Mouse (Mus musculus) embryonic stem cell, embryonic (primary cell): ENCODE results near the gene Hnrnpul2.

Experiments used
- CTCF ChIA-PET, 4 experiments: fragments of 300-600 bp in 2 of 4; fragments of 350-600 bp in 2 of 4; sonication (Branson Sonifier 250); formaldehyde crosslinking; loops; one replicate each; lab custom pipeline; 2022; ENCODE audit warnings: inconsistent platforms in 2 of 4; lab: Charles Lee
- POLR2A ChIA-PET, 4 experiments: fragments of 300-600 bp in 2 of 4; fragments of 350-600 bp in 2 of 4; sonication (Branson Sonifier 250); formaldehyde crosslinking; loops; one replicate each; lab custom pipeline; 2022; ENCODE audit warnings: antibody characterized with exemption in 4 of 4, inconsistent platforms in 1 of 4; lab: Charles Lee

Gene Hnrnpul2

GRCm38 (mm10) chr19:8852236-8852928, 32.6 kb downstream of the Hnrnpul2 start:
- ChIA-PET POLR2A (interaction anchor here (0.7 to 4.1 kb wide), 75 partner anchors 9 to 257 kb away, joined by 3 to 39 read pairs (median 4); partner anchors contain the start of genes 1810009A15Rik (in 4 of the 4), Gm49416 (in 4 of the 4), Gng3 (in 3 of the 4) and Ubxn1 (in 3 of the 4)), CTCF (interaction anchor here in 2 of 4 experiments (0.6 to 2.6 kb wide), 15 partner anchors 8 to 238 kb away, joined by 3 to 8 read pairs (median 4); partner anchors contain the start of genes Gng3 (in 2 of the 2), Ahnak (in 1 of the 2) and Eef1g (in 1 of the 2))

GRCm38 (mm10) chr19:8853117-8853516, 33.3 kb downstream of the Hnrnpul2 start:
- ChIA-PET POLR2A (interaction anchor here (0.7 to 4.1 kb wide), 40 partner anchors 9 to 256 kb away, joined by 3 to 39 read pairs (median 5); partner anchors contain the start of genes 1810009A15Rik (in 3 of the 4), Gm49416 (in 3 of the 4), Gng3 (in 2 of the 4) and Uqcc3 (in 2 of the 4)), CTCF (interaction anchor here in 2 of 4 experiments (0.6 to 2.6 kb wide), 5 partner anchors 63 to 206 kb away, joined by 3 to 8 read pairs (median 3); partner anchors contain the start of gene Ahnak (in 1 of the 2))

GRCm38 (mm10) chr19:8857689-8858088, 37.9 kb downstream of the Hnrnpul2 start:
- ChIA-PET CTCF (interaction anchor here (0.6 to 2.6 kb wide), 17 partner anchors 9 to 254 kb away, joined by 3 to 14 read pairs (median 3); partner anchors contain the start of genes Ubxn1 (in 2 of the 4), Gng3 (in 1 of the 4) and Zbtb3 (in 1 of the 4)), POLR2A (interaction anchor here in 3 of 4 experiments (0.7 to 4.3 kb wide), 11 partner anchors 12 to 252 kb away, joined by 3 to 43 read pairs (median 5); partner anchors contain the start of genes 1810009A15Rik (in 1 of the 3), Eef1g (in 1 of the 3), Ganab (in 1 of the 3) and Gm49416 (in 1 of the 3))

- CTCF ChIA-PET: interaction anchor here (0.6 to 2.6 kb wide), 12 partner anchors 10 to 251 kb away, joined by 3 to 14 read pairs (median 6); partner anchors contain the start of genes Uqcc3 (in 1 of the 4) and Zbtb3 (in 1 of the 4)
- POLR2A ChIA-PET: interaction anchor here in 3 of 4 experiments (0.6 to 4.3 kb wide), 21 partner anchors 10 to 610 kb away, joined by 3 to 43 read pairs (median 3); partner anchors contain the start of genes 1810009A15Rik (in 3 of the 3), Gm49416 (in 3 of the 3), Ubxn1 (in 2 of the 3) and Ganab (in 1 of the 3)
These were observed 39.2 kb downstream of the Hnrnpul2 start for GRCm38 (mm10) chr19:8859018-8859417.

- ChIA-PET POLR2A (interaction anchor here in 1 of 4 experiments (1.0 kb wide), 1 partner anchor 14 kb away, joined by 3 read pairs; no protein-coding TSS in a partner anchor), CTCF (interaction anchor here in 1 of 4 experiments (0.9 kb wide), 1 partner anchor 242 kb away, joined by 3 read pairs; no protein-coding TSS in a partner anchor)
These were observed 44.5 kb downstream of the Hnrnpul2 start for GRCm38 (mm10) chr19:8864265-8864664.

- ChIA-PET CTCF (interaction anchor here in 1 of 4 experiments (0.7 to 0.8 kb wide), 2 partner anchors 8 to 38 kb away, joined by 3 to 9 read pairs; no protein-coding TSS in a partner anchor), POLR2A (interaction anchor here (0.6 to 27.2 kb wide), 31 partner anchors 11 to 1057 kb away, joined by 3 to 851 read pairs (median 4); partner anchors contain the start of genes Uqcc3 (in 3 of the 4), 1810009A15Rik (in 2 of the 4), Ganab (in 2 of the 4) and Gm49403 (in 2 of the 4))
These were observed 50.6 kb downstream of the Hnrnpul2 start for GRCm38 (mm10) chr19:8870381-8870780.

GRCm38 (mm10) chr19:8870838-8871237, 51.0 kb downstream of the Hnrnpul2 start:
- POLR2A ChIA-PET: interaction anchor here (0.5 to 27.2 kb wide), 90 partner anchors 10 to 1111 kb away, joined by 3 to 851 read pairs (median 4); partner anchors contain the start of genes Uqcc3 (in 4 of the 4), 1810009A15Rik (in 3 of the 4), Eef1g (in 3 of the 4) and Gm49403 (in 3 of the 4)
- CTCF ChIA-PET: interaction anchor here (0.6 to 1.0 kb wide), 8 partner anchors 8 to 153 kb away, joined by 3 to 9 read pairs (median 4); no protein-coding TSS in a partner anchor

GRCm38 (mm10) chr19:8871267-8872186, 51.7 kb downstream of the Hnrnpul2 start, which contains the start of gene Ubxn1:
Gene Ubxn1 (plus strand): TSS chr19:8871496.
- ChIA-PET CTCF (interaction anchor here (0.6 to 1.0 kb wide), 7 partner anchors 14 to 158 kb away, joined by 3 to 9 read pairs (median 4); no protein-coding TSS in a partner anchor), POLR2A (interaction anchor here (0.5 to 27.2 kb wide), 101 partner anchors 9 to 1110 kb away, joined by 3 to 851 read pairs (median 4); partner anchors contain the start of genes Uqcc3 (in 4 of the 4), 1810009A15Rik (in 3 of the 4), Eef1g (in 3 of the 4) and Gm49403 (in 3 of the 4))

- POLR2A ChIA-PET: interaction anchor here (0.6 to 27.2 kb wide), 43 partner anchors 9 to 1406 kb away, joined by 3 to 851 read pairs (median 4); partner anchors contain the start of genes 1810009A15Rik (in 4 of the 4), Gm49416 (in 4 of the 4), Uqcc3 (in 3 of the 4) and Ganab (in 2 of the 4)
- CTCF ChIA-PET: interaction anchor here in 2 of 4 experiments (0.6 to 0.7 kb wide), 3 partner anchors 8 to 1500 kb away, joined by 3 to 4 read pairs (median 3); partner anchors contain the start of gene Uqcc3 (in 1 of the 2)
These were observed 52.5 kb downstream of the Hnrnpul2 start for GRCm38 (mm10) chr19:8872266-8872840.

GRCm38 (mm10) chr19:8875031-8875430, 55.2 kb downstream of the Hnrnpul2 start:
- ChIA-PET CTCF (interaction anchor here in 2 of 4 experiments (0.6 to 1.1 kb wide), 3 partner anchors 11 to 100 kb away, joined by 3 to 5 read pairs (median 3); partner anchors contain the start of gene Tmem179b (in 1 of the 2)), POLR2A (interaction anchor here in 3 of 4 experiments (0.9 to 27.2 kb wide), 23 partner anchors 9 to 162 kb away, joined by 3 to 851 read pairs (median 4); partner anchors contain the start of genes 1810009A15Rik (in 3 of the 3), Gm49416 (in 3 of the 3), Eef1g (in 2 of the 3) and Ganab (in 2 of the 3))

GRCm38 (mm10) chr19:8880311-8881033, 60.7 kb downstream of the Hnrnpul2 start, which contains the start of gene Uqcc3:
Gene Uqcc3 (minus strand): TSS chr19:8880923.
- CTCF ChIA-PET: interaction anchor here in 1 of 4 experiments (0.7 to 1.5 kb wide), 3 partner anchors 8 to 22 kb away, joined by 3 to 4 read pairs (median 4); no protein-coding TSS in a partner anchor
- POLR2A ChIA-PET: interaction anchor here (0.5 to 27.2 kb wide), 94 partner anchors 1 to 238 kb away, joined by 3 to 851 read pairs (median 4); partner anchors contain the start of genes Ubxn1 (in 4 of the 4), 1810009A15Rik (in 3 of the 4), B3gat3 (in 3 of the 4) and Eef1g (in 3 of the 4)

- ChIA-PET POLR2A (interaction anchor here (0.5 to 27.2 kb wide), 94 partner anchors 2 to 1705 kb away, joined by 3 to 851 read pairs (median 4); partner anchors contain the start of genes Ubxn1 (in 4 of the 4), 1810009A15Rik (in 3 of the 4), B3gat3 (in 3 of the 4) and Eef1g (in 3 of the 4)), CTCF (interaction anchor here in 1 of 4 experiments (0.7 to 1.5 kb wide), 3 partner anchors 8 to 22 kb away, joined by 3 to 4 read pairs (median 4); no protein-coding TSS in a partner anchor)
These were observed 61.2 kb downstream of the Hnrnpul2 start for GRCm38 (mm10) chr19:8881034-8881392.

- CTCF ChIA-PET: no interaction called here
These were observed 63.8 kb downstream of the Hnrnpul2 start, which contains the start of the genes Lbhd1 and Gm49403 for GRCm38 (mm10) chr19:8883616-8884015. Gene Lbhd1 (plus strand): TSS chr19:8883732. Gene Gm49403 (plus strand): TSS chr19:8883930.

More at GRCm38 (mm10) chr19:8883616-8884015, 63.8 kb downstream of the Hnrnpul2 start, which contains the start of the genes Lbhd1 and Gm49403:
- POLR2A ChIA-PET: interaction anchor here in 3 of 4 experiments (0.7 to 27.2 kb wide), 23 partner anchors 4 to 168 kb away, joined by 3 to 851 read pairs (median 8); partner anchors contain the start of genes Ubxn1 (in 3 of the 3), 1810009A15Rik (in 2 of the 3), Eef1g (in 2 of the 3) and Ganab (in 2 of the 3)
